Mouse (Mus musculus) testis, adult 2 months (tissue): ENCODE measurements around the gene Pdik1l.

Experiments
- CTCF ChIP-seq: fragments of 200-500 bp; IDR thresholded peaks from 2 replicates; pipeline ENCODE4 v1.5.1; 2012; ENCODE audit warnings: low read depth, mild to moderate bottlenecking, inconsistent platforms, low read length, moderate library complexity; ENCODE audit not compliant: control insufficient read depth, insufficient read depth, insufficient replicate concordance
- POLR2A ChIP-seq: fragments of 200-500 bp; IDR thresholded peaks from 2 replicates; pipeline ENCODE4 v1.6.1; 2012; ENCODE audit warnings: low read depth, mild to moderate bottlenecking, inconsistent platforms, low read length, moderate library complexity; ENCODE audit not compliant: control insufficient read depth

- TF ChIP-seq CTCF = peak; percentile 4; the same call in 1 of the 2 replicates
- TF ChIP-seq POLR2A = peak; percentile 69; the same call in 1 of the 2 replicates
Measured at GRCm38 (mm10) chr4:134227194-134227593, 60.5 kb downstream of the Pdik1l start, which contains the start of gene Catsper4.
